Mouse (Mus musculus) WW6 (cell line): ENCODE measurements around the gene B430306N03Rik.
A peak's percentile ranks its signal among the peaks of the same experiment; 100 is the strongest.
"Not testable (repeated sequence)": the region's sequence is repeated elsewhere in the genome, so short reads cannot be mapped to it uniquely, and the experiment has no call there.

ENCODE experiments used
- DNase-seq: peaks from one replicate; pipeline ENCODE4 v3.0.0-alpha.2; 2013; ENCODE audit warnings: low read depth, low spot score

The B430306N03Rik gene

DNA sequence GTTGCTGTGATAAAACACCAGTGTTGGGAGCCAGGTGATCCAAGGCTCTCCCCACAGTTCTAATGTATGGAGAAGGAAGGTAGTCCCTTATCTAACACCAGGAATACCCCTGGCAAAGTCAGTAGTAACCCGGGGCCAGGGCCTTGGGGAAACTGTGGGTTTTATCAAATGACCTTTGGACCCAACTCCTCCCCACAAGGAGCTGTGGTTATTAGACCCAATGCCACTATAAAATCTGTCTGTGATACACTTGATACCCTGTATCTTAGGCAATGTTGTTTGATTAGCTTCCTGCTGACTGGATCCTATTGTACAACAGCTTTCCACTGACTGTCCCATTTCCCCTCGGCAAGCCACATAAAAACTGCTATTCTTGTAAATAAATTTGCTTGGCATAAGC is 3.8 kb upstream of the B430306N03Rik start:
- DNase-seq = no peak

- no peak for DNase-seq
Observed at GRCm38 (mm10) chr17:48318686-48319085, 2.7 kb downstream of the B430306N03Rik start.

DNA sequence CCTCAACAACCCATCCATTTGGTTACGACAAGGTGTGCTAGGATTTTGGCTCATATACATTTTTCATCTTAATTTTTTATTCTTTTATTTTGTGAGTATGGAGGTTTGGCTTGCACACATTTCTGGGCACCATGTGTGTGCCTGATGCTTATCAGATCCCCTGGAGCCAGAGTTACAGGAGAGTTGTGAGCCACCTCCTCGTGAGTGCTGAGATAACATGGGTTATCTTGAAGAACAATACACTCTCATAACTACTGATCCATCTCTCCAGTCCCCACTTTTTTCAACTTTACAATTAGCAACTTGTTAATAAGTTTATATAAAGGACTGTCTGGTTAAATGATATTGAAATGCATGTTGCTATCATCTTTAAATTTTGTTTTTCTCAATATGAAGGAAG is 5.3 kb downstream of the B430306N03Rik start:
- no peak for DNase-seq

DNA sequence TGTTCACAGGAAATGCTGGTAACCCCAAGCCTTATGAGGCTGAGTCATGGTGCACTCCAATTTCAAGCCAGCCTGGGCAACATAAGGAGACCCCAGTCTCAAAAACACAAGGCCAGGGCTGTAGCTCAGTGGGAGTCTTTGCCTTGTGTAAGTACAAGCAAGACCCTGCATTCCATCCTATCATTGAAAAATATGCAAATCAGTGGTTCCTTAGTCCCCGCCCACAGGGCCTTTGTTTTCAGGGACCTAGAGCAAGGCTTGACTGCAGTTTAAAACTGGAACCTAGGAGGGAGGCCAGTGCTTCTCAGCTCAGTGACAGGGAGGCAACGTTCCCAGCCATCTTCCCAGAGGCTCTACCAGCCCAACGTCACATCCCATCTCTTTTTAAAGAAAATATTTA is 7.3 kb downstream of the B430306N03Rik start:
- DNase-seq = peak; percentile 31

DNA sequence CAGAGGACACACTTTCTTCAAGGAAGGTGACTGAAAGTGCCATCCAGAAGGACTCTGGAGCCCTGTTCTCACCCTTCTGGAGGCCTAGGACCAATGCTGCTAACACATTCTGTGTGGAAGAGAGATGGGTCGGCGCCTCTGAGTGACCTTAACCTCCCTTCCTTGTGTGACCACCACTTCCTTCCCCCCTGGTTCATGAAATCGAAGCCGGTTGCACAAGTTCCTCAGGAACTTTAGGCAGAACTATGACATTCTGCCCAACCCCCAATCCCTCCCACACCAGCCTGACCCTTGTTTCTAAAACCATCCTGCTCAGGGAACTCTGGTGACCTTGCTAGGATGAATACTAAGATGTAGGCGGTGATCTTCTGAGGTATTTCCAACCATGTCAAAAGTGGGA is 8.3 kb downstream of the B430306N03Rik start:
- no peak for DNase-seq

GRCm38 (mm10) chr17:48325093-48325492 is 9.2 kb downstream of the B430306N03Rik start:
- DNase-seq = no peak

- DNase-seq = no peak
Observed at GRCm38 (mm10) chr17:48325638-48326037, 9.7 kb downstream of the B430306N03Rik start.

- no peak for DNase-seq
Observed at GRCm38 (mm10) chr17:48326656-48327055, 10.7 kb downstream of the B430306N03Rik start.

GRCm38 (mm10) chr17:48332524-48332923 is 16.6 kb downstream of the B430306N03Rik start:
- DNase-seq = no peak

- no peak for DNase-seq
Observed at GRCm38 (mm10) chr17:48334186-48334585, 18.2 kb downstream of the B430306N03Rik start.

DNA sequence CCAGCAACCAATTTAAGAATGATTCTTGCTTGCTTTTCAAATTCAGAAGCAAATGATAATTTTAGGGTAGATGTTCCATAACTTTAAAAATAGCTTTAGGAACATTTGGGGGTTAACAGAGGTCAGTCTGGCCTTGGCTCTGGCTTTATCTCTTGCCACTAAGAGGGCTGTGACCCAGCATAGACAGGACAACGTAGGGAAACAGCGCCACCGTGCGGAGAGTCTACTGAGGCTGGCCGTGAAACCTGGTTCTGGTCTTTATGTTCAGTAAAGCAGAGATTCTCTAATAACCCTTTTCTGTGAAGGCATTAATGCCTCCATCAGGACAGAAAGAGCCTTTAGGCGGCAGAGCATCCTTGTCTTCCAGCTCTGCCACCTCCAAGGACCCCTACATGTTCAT is 20.9 kb downstream of the B430306N03Rik start:
- peak; percentile 36 for DNase-seq

DNA sequence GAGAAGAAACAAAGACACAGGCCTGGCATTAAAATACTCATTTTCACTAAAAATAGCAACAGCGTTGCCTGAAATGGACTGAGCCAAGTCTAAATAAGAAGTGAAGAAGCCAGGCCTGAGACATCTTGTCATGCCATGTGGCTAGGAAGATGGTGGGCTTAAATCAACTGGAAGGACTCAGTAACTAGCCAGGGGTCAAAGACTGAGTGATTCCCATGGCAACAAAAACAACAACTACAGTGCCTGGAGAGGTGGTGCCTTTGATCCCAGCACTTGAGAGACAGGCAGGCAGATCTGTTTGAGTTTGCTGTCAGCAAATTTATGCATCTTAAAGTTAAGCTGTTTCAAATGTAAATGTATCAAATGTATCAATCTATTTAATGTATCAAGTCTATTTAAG is 24.3 kb downstream of the B430306N03Rik start:
- DNase-seq = no peak

- no peak for DNase-seq
Observed at GRCm38 (mm10) chr17:48341947-48342346, 26.0 kb downstream of the B430306N03Rik start.

DNA sequence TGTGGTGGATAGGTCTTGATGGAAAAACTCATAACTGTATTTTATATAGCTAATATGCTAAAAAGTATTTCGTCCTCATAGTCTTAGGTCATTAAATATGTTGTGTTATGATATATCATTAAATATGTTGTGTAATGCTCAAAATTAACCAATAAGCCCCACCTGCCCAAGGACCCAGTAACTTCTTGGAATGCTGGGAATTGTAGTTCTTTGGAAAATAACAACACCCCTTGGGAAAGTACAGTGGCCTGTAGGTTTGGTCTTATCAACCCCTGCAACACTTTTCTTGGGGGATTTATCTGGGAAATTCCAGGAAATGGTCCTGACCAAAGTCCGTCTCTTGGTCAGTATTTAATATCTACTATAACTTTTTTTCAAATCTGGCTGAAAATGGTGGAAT is 27.1 kb downstream of the B430306N03Rik start:
- DNase-seq = no peak

- DNase-seq = no peak
Observed at GRCm38 (mm10) chr17:48345824-48346223, 29.9 kb downstream of the B430306N03Rik start.

DNA sequence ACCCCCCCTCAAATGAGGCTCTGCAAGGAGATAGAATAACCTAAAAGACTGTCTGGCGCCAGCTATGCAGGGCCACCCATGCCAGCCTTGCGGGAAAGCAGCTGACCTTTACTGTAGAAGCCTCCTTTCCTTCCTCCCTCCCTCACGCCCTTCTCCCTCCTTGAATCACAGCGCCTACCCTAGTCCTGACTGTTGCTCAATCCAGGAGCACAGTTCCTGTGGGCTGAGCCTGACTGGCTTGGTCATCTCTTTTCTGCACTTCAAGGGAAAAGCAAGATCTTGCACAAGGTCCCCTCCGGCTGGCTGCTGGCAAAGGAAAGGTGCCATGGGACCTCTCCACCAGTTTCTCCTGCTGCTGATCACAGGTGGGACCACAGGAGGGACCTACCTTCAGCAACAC is 30.3 kb downstream of the B430306N03Rik start, which contains the start of gene Trem2:
Gene Trem2 (plus strand): TSS at position 171 of the 400 bp plus-strand sequence.
- DNase-seq = no peak

DNA sequence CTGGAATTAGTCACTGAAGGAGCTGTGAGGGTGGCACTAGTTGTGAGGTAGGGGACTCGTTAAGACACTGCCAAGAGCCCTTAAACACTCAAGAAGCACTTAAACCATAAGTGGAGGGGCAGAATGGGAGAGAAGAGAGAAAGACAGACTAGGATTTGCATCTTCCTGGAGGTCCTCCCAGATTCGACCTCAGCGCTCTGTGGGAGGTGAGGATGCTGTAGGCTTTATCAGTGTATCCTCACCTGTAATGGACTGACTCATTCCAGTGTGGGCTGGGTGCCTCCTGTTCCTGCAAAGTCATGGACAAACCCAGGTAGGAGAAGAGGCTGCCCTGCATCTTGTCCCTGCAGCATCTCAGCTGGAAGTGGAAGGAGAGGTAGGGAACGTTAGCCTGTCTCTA is 30.9 kb downstream of the B430306N03Rik start:
- no peak for DNase-seq

GRCm38 (mm10) chr17:48347287-48347686 is 31.3 kb downstream of the B430306N03Rik start:
- DNase-seq = no peak

DNA sequence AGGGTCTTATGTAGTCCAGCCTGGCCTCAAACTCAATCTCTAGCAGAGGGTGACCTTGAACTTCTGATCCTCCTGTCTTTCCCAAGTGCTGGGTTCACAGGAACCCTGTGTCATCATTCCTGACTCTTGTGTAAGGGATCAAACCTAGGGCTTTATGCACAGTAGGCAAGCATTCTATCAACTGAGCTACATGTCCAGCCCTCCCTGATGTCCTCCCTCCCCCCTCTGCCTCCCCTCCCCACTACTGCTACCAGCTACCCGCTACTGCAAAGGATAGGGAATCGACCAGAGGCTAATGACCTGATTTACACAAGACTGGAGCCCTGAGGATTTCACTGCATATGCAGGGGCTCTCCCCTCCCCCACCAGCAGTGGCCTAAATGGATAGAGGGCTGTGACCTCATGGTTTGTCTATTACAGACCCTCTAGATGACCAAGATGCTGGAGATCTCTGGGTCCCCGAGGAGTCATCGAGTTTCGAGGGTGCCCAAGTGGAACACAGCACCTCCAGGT is 34.8 kb downstream of the B430306N03Rik start:
- no peak for DNase-seq

DNA sequence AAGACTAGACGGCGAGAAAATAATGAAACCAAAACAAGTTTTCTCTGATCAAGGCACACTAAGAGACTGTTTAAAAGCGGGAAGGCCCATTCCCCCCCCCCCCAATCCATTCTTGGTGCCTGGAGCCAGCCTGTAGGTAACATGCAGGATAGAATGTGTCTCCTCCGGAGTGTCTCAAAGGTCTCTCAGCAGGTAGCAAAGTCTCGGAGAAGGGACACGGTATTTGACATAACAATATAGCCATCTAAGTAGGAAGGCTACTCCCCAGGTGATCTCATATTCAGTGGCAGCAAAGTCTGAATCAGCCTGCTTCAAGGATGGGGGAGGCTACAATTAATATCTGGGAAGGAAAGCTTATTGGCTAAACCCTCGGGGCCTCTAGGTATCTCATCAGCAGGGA is 37.0 kb downstream of the B430306N03Rik start:
- DNase-seq = not testable (repeated sequence)

DNA sequence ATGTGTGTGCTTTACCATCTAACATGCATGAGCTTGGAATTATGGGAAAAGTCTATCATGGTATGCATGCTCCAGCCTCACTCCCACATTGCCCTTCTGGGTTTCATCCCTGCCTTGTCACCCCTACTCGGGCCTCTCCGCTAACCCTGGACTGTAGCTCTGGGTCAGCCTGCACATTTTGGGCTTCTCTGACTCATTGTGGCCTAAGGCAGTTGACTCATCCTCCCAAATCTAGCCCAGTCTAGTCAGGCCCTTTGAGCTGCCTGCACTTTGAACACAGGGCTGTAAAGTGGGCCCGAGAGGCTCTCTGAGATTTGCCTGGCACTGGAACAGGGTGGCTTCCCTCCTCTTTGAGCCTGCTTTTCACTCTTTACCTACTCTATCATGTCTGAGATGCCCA is 39.9 kb downstream of the B430306N03Rik start:
- no peak for DNase-seq

DNA sequence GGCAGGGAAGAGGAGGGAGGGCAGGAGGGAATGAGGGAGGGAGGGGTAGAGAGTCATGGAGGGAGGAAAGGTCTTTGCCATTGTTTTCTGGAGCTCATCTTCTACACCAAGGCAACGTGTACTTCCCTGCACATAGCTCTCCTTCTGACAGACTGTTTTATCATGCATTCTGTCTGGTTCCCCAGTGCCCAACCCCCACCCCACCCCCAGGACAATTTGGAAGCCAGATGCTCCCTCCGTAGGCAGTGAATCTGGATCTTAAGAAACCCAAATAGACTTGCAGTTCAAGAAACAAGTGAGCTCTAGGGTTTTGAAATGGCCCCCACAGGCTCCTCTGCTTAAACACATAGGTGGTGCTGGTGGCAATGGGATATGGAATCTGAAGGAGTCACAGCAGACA is 42.0 kb downstream of the B430306N03Rik start:
- no peak for DNase-seq

GRCm38 (mm10) chr17:48359616-48360015 is 43.7 kb downstream of the B430306N03Rik start, which contains the start of gene Treml1:
TSS of gene Treml1 (plus strand) at chr17:48359916.
- DNase-seq = no peak

DNA sequence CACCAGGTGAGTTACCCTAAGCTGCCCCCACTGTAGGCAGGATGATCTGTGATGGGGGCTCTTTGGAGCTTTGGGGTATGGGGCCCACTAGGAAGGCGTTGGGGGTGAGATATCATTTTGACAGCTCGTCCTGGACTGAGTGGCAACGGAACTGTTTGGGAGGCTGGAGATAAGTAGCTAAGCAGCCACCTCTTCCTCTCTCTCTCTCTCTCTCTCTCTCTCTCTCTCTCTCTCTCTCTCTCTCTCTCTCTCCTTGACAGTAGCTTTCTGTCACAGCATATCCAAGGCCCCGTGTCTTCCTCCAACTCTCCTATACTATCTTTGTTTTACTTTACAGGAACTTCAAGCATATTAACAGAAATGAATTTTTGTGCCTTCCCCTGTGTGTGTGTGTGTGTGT is 44.5 kb downstream of the B430306N03Rik start:
- no peak for DNase-seq
